Mouse (Mus musculus) thymus, adult 2 months (tissue): ENCODE measurements around the gene Pygo1. TPM values are rescaled to one million over a fixed set of nuclear protein-coding genes. Genes with fewer than 3 reads are reported as not detected.

Experiments used
- DNase-seq: peaks from one replicate; pipeline ENCODE4 v3.0.0; 2021
- H3K27ac ChIP-seq: fragments of 200-500 bp; 2 replicates; pipeline ENCODE4 v1.5.1; 2012; ENCODE audit warnings: low read length, control low read depth; ENCODE audit not compliant: control insufficient read depth, insufficient read depth
- H3K27me3 ChIP-seq: fragments of 200-500 bp; 2 replicates; pipeline ENCODE4 v1.6.1; 2012; ENCODE audit warnings: mild to moderate bottlenecking, low read length, moderate library complexity, mixed read lengths; ENCODE audit not compliant: control insufficient read depth, insufficient read depth
- H3K36me3 ChIP-seq: fragments of 200-500 bp; 2 replicates; pipeline ENCODE4 v1.6.1; 2012; ENCODE audit warnings: mild to moderate bottlenecking, low read length, moderate library complexity; ENCODE audit not compliant: control insufficient read depth, insufficient read depth
- H3K4me1 ChIP-seq: fragments of 200-500 bp; replicated peaks from 2 replicates; pipeline ENCODE4 v1.6.1; 2012; ENCODE audit warnings: low read length; ENCODE audit not compliant: control insufficient read depth, insufficient read depth
- H3K4me3 ChIP-seq: fragments of 200-500 bp; 2 replicates; pipeline ENCODE4 v1.5.1; 2012; ENCODE audit warnings: mild to moderate bottlenecking, low read length, control low read depth, moderate library complexity; ENCODE audit not compliant: control insufficient read depth, insufficient read depth
- CTCF ChIP-seq: fragments of 200-500 bp; IDR thresholded peaks from 2 replicates; pipeline ENCODE4 v1.5.1; 2012; ENCODE audit warnings: mild to moderate bottlenecking, control low read depth, low read length, moderate library complexity, borderline replicate concordance; ENCODE audit not compliant: control insufficient read depth, poor library complexity, insufficient read depth; ENCODE audit errors: extremely low read depth
- POLR2A ChIP-seq: fragments of 200-500 bp; IDR thresholded peaks from 2 replicates; pipeline ENCODE4 v1.6.1; 2012; ENCODE audit warnings: mild to moderate bottlenecking, low read length, control low read depth, moderate library complexity; ENCODE audit not compliant: control insufficient read depth, poor library complexity, insufficient read depth; ENCODE audit errors: extremely low read depth
- WGBS: fragments of 180-500 bp; shearing (Covaris S2); methylation state at CpG from one replicate; pipeline ENCODE4 v1.1.7; 2018; 5-methylcytosine and 5-hydroxymethylcytosine counted together
- polyA plus RNA-seq: library from polyadenylated mRNA; depleted of rRNA; stranded (reverse); fragments of >200 nt; gene quantifications from 2 replicates; pipeline ENCODE4 v1.2.3, GENCODE M21; 2012

The Pygo1 gene
- polyA plus RNA-seq, 1 experiment, result 0.38 TPM

- Histone ChIP-seq H3K27ac (no peak overlapping the region), H3K27me3 (no peaks in the 10 kb centered on the region), H3K4me3 (no peak overlapping the region), H3K4me1 (peaks cover 6% of the 10 kb centered on the region; the same call in 1 of the 2 replicates), H3K36me3 (no peaks in the 10 kb centered on the region)
- TF ChIP-seq POLR2A (no peak), CTCF (no peak)
- no peak for DNase-seq
- WGBS, result 92% methylated on average over 2 of the region's 2 CpGs
Measured at GRCm38 (mm10) chr9:72983066-72983465, 57.6 kb downstream of the Pygo1 start.

GRCm38 (mm10) chr9:72985250-72986220, 60.1 kb downstream of the Pygo1 start, which contains the start of the genes Ccpg1os and Ccpg1:
Ccpg1os (minus strand) TSS chr9:72985382.
Ccpg1 (plus strand) TSS chr9:72985429.
- H3K36me3 ChIP-seq, result no peaks in the 10 kb centered on the region
- H3K4me1 ChIP-seq, result peaks cover 6% of the 10 kb centered on the region; the same call in 1 of the 2 replicates
- TF ChIP-seq POLR2A (peak; percentile 91), CTCF (peak; percentile 60)
- peak within 1 kb of the TSS; percentile 65 for H3K4me3 ChIP-seq
- DNase-seq, result peak; percentile 96
- H3K27ac ChIP-seq, result peak within 1 kb of the TSS; percentile 78
- H3K27me3 ChIP-seq, result no peaks in the 10 kb centered on the region
- under 1% methylated on average over 88 of the region's 88 CpGs for WGBS

DNA sequence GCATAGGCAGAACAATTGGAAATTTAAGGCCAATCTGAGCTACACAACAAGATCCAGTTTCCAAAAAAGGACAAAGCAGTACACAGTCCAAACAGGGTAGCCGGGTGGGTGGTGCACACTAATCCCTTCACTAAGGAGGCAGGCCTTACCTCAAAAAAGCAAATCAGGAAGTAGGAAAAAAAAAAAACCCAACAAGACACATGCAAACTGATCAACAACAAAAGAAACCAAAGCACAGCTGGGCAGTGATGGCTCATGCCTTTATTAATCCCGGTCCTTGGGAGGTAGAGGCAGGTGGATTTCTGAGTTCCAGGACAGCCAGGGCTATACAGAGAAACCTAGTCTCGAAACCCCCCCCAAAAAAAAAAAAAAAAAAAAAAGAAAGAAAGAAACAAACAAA, 62.3 kb downstream of the Pygo1 start:
- Histone ChIP-seq H3K27me3 (no peaks in the 10 kb centered on the region), H3K4me1 (peaks cover 6% of the 10 kb centered on the region; the same call in 1 of the 2 replicates), H3K36me3 (no peaks in the 10 kb centered on the region), H3K27ac (no peak overlapping the region), H3K4me3 (no peak overlapping the region)
- TF ChIP-seq CTCF (no peak), POLR2A (no peak)
- WGBS, result 41% methylated on average over 3 of the region's 3 CpGs
- no peak for DNase-seq

GRCm38 (mm10) chr9:72988706-72989105, 63.3 kb downstream of the Pygo1 start:
- 97% methylated on average over 5 of the region's 5 CpGs for WGBS
- no peaks in the 10 kb centered on the region for H3K27me3 ChIP-seq
- H3K4me3 ChIP-seq, result no peak overlapping the region
- H3K36me3 ChIP-seq, result no peaks in the 10 kb centered on the region
- TF ChIP-seq CTCF (no peak), POLR2A (no peak)
- no peak for DNase-seq
- no peak overlapping the region for H3K27ac ChIP-seq
- H3K4me1 ChIP-seq, result peaks cover 6% of the 10 kb centered on the region; the same call in 1 of the 2 replicates

GRCm38 (mm10) chr9:72991420-72991819, 66.0 kb downstream of the Pygo1 start:
- Histone ChIP-seq H3K27me3 (no peaks in the 10 kb centered on the region), H3K27ac (no peak overlapping the region), H3K4me3 (no peak overlapping the region), H3K4me1 (peaks cover 6% of the 10 kb centered on the region; the same call in 1 of the 2 replicates), H3K36me3 (no peaks in the 10 kb centered on the region)
- 98% methylated on average over 2 of the region's 2 CpGs for WGBS
- TF ChIP-seq POLR2A, result no peak
- TF ChIP-seq CTCF, result no peak
- no peak for DNase-seq

DNA sequence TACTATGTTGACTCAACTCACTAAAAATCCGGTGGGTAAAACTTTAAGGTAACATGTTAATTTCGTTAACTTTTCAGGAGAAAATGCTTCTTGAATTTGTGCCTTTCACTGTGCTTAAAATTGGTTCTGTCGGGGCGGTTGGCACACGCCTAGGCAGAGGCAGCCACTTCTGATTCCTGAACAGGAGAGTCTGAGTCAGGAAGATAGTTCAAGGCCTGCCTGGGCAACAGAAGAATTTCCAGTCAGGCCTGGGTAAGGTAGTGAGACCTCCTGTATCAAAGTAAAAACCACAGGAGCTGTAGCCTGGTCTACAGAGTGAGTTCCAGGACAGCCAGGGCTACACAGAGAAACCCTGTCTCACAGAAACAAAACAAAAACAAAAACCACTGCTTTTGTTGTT, 67.1 kb downstream of the Pygo1 start:
- Histone ChIP-seq H3K4me1 (peaks cover 3% of the 10 kb centered on the region; the same call in 1 of the 2 replicates), H3K4me3 (no peak overlapping the region), H3K27me3 (no peaks in the 10 kb centered on the region), H3K36me3 (peaks cover under 1% of the 10 kb centered on the region; the same call in 1 of the 2 replicates), H3K27ac (no peak overlapping the region)
- no peak for TF ChIP-seq CTCF
- no peak for TF ChIP-seq POLR2A
- WGBS, result 93% methylated on average over 5 of the region's 5 CpGs
- no peak for DNase-seq
